Comparison of ENCODE assay signal across 8 mouse cellular contexts in genomic region chr9:40269103-40269861, GRCm38 (mm10). TPM values are rescaled to one million over a fixed set of nuclear protein-coding genes. Genes with fewer than 3 reads are reported as not detected.
DNase-seq lines count a peak whose midpoint lies in the region; ATAC-seq and TF ChIP-seq lines count a peak whose summit lies in the region.

Gene Scn3b, plus strand, starts transcription at chr9:40269217.

- peak; percentile 87 for ATAC-seq in kidney, embryonic 14.5 days (ENCODE audit: low FRiP score, low TSS enrichment)
- ATAC-seq in intestine, postnatal 0 days = peak; percentile 60
- peak; percentile 45 for ATAC-seq in liver, embryonic 11.5 days (replicated peaks; ENCODE audit: low FRiP score)

- no peaks in the 10 kb centered on the region; the same call in 1 of the 2 replicates for H3K4me1 ChIP-seq in kidney, embryonic 14.5 days (ENCODE audit: control insufficient read depth, insufficient read depth, low read length)
- no peaks in the 10 kb centered on the region for H3K4me1 ChIP-seq in kidney, adult 2 months (ENCODE audit: control insufficient read depth, insufficient read depth, low read length)
- peaks cover 20% of the 10 kb centered on the region for H3K4me1 ChIP-seq in embryonic facial prominence, embryonic 10.5 days
- H3K4me1 ChIP-seq in intestine, postnatal 0 days (replicated peaks; ENCODE audit: control insufficient read depth, insufficient read depth, low read length) = no peaks in the 10 kb centered on the region
- no peaks in the 10 kb centered on the region; the same call in 1 of the 2 replicates for H3K4me1 ChIP-seq in liver, embryonic 11.5 days (replicated peaks; ENCODE audit: control insufficient read depth, insufficient read depth, low read length)

- WGBS in kidney, embryonic 14.5 days = 1% methylated on average over 42 of the region's 42 CpGs
- WGBS in kidney, adult 2 months = under 1% methylated on average over 40 of the region's 42 CpGs
- WGBS in embryonic facial prominence, embryonic 10.5 days = under 1% methylated on average over 42 of the region's 42 CpGs
- 1% methylated on average over 42 of the region's 42 CpGs for WGBS in intestine, postnatal 0 days
- WGBS in liver, embryonic 11.5 days = 2% methylated on average over 42 of the region's 42 CpGs

- H3K79me2 ChIP-seq in myocyte (ENCODE audit: control insufficient read depth, insufficient read depth) = no peaks in the 10 kb centered on the region

- no peak for DNase-seq in kidney, adult 2 months
- DNase-seq in embryonic facial prominence, embryonic 10.5 days (ENCODE audit: low spot score) = peak; percentile 77
- peak; percentile 98 for DNase-seq in heart, adult 11 months
- peak; percentile 55 for DNase-seq in liver, embryonic 11.5 days (ENCODE audit: low spot score)
- peak; percentile 15 for DNase-seq in urinary bladder, postnatal 10 days (ENCODE audit: low spot score)

- H3K4me3 ChIP-seq in kidney, embryonic 14.5 days (ENCODE audit: low read length) = peak within 1 kb of the TSS; percentile 31; the same call in 1 of the 2 replicates
- H3K4me3 ChIP-seq in kidney, adult 2 months (ENCODE audit: insufficient read depth, low read depth, low read length) = no peak within 1 kb of the TSS
- peak within 1 kb of the TSS; percentile 55 for H3K4me3 ChIP-seq in embryonic facial prominence, embryonic 10.5 days
- H3K4me3 ChIP-seq in intestine, postnatal 0 days (ENCODE audit: low read depth, low read length) = peak within 1 kb of the TSS; percentile 34
- H3K4me3 ChIP-seq in liver, embryonic 11.5 days (ENCODE audit: low read depth, low read length) = peak within 1 kb of the TSS; percentile 28
- no peak within 1 kb of the TSS for H3K4me3 ChIP-seq in myocyte

- no peak within 1 kb of the TSS for H3K9ac ChIP-seq in kidney, embryonic 14.5 days (ENCODE audit: low read depth, low read length)
- no peak within 1 kb of the TSS for H3K9ac ChIP-seq in intestine, postnatal 0 days (ENCODE audit: low read depth, low read length)
- H3K9ac ChIP-seq in liver, embryonic 11.5 days (ENCODE audit: low read depth, low read length) = no peak within 1 kb of the TSS

- H3K36me3 ChIP-seq in kidney, embryonic 14.5 days (ENCODE audit: control insufficient read depth, insufficient read depth, low read length) = no peaks in the 10 kb centered on the region
- no peaks in the 10 kb centered on the region for H3K36me3 ChIP-seq in kidney, adult 2 months (ENCODE audit: control insufficient read depth, insufficient read depth, low read length)
- no peaks in the 10 kb centered on the region for H3K36me3 ChIP-seq in embryonic facial prominence, embryonic 10.5 days (replicated peaks)
- no peaks in the 10 kb centered on the region for H3K36me3 ChIP-seq in intestine, postnatal 0 days (ENCODE audit: control insufficient read depth, insufficient read depth)
- no peaks in the 10 kb centered on the region for H3K36me3 ChIP-seq in liver, embryonic 11.5 days (ENCODE audit: control insufficient read depth, insufficient read depth, low read length)
- no peaks in the 10 kb centered on the region for H3K36me3 ChIP-seq in myocyte (ENCODE audit: control insufficient read depth, insufficient read depth)

- peaks cover 7% of the 10 kb centered on the region for H3K27me3 ChIP-seq in kidney, embryonic 14.5 days (ENCODE audit: control insufficient read depth, insufficient read depth, low read length)
- H3K27me3 ChIP-seq in kidney, adult 2 months (replicated peaks; ENCODE audit: control insufficient read depth, insufficient read depth, low read length) = 0 out of 2 replicates have a peak, but pooled peaks cover 2% of the 10 kb centered on the region
- peaks cover 35% of the 10 kb centered on the region for H3K27me3 ChIP-seq in embryonic facial prominence, embryonic 10.5 days (replicated peaks; ENCODE audit: low read depth, poor library complexity, severe bottlenecking)
- peaks cover 13% of the 10 kb centered on the region for H3K27me3 ChIP-seq in intestine, postnatal 0 days (replicated peaks; ENCODE audit: control insufficient read depth, insufficient read depth, low read length)
- peaks cover 21% of the 10 kb centered on the region for H3K27me3 ChIP-seq in liver, embryonic 11.5 days (replicated peaks; ENCODE audit: control insufficient read depth, insufficient read depth, low read length)
- H3K27me3 ChIP-seq in myocyte (ENCODE audit: control insufficient read depth, insufficient read depth, insufficient read length) = no peaks in the 10 kb centered on the region

- no peak within 1 kb of the TSS for H3ac ChIP-seq in myocyte (ENCODE audit: control insufficient read depth, insufficient read length)

- TF ChIP-seq POLR2A in kidney, adult 2 months (IDR thresholded peaks at IDR 0.05; ENCODE audit: low read depth, low read length) = no peak
- no peak for TF ChIP-seq POLR2A in myocyte (IDR thresholded peaks at IDR 0.05; ENCODE audit: insufficient read length, low read depth)

- H3K9me3 ChIP-seq in kidney, embryonic 14.5 days (ENCODE audit: control insufficient read depth, low read length) = no peaks in the 10 kb centered on the region
- H3K9me3 ChIP-seq in embryonic facial prominence, embryonic 10.5 days = no peaks in the 10 kb centered on the region
- H3K9me3 ChIP-seq in intestine, postnatal 0 days (ENCODE audit: control insufficient read depth) = no peaks in the 10 kb centered on the region
- H3K9me3 ChIP-seq in liver, embryonic 11.5 days (ENCODE audit: control insufficient read depth, low read length) = no peaks in the 10 kb centered on the region

- peak within 1 kb of the TSS; percentile 46 for H3K4me2 ChIP-seq in kidney, embryonic 14.5 days (replicated peaks; ENCODE audit: low read depth, low read length)
- peak within 1 kb of the TSS; percentile 64 for H3K4me2 ChIP-seq in intestine, postnatal 0 days (replicated peaks; ENCODE audit: low read depth)
- H3K4me2 ChIP-seq in liver, embryonic 11.5 days = peak within 1 kb of the TSS; percentile 69
- peak within 1 kb of the TSS; percentile 18 for H3K4me2 ChIP-seq in myocyte (ENCODE audit: low read depth)

- no peak within 1 kb of the TSS for H3K27ac ChIP-seq in kidney, embryonic 14.5 days (ENCODE audit: low read depth, low read length)
- H3K27ac ChIP-seq in kidney, adult 2 months (ENCODE audit: insufficient read depth, low read depth, low read length) = no peak within 1 kb of the TSS
- no peak within 1 kb of the TSS for H3K27ac ChIP-seq in embryonic facial prominence, embryonic 10.5 days (replicated peaks)
- H3K27ac ChIP-seq in intestine, postnatal 0 days (ENCODE audit: low read depth, low read length) = no peak within 1 kb of the TSS
- H3K27ac ChIP-seq in liver, embryonic 11.5 days (ENCODE audit: low read depth, low read length) = no peak within 1 kb of the TSS

- TF ChIP-seq CTCF in kidney, adult 2 months (conservative IDR thresholded peaks at IDR 0.05; ENCODE audit: insufficient read depth, insufficient read length, low read depth, low read length) = no peak
- TF ChIP-seq CTCF in intestine, postnatal 0 days (IDR thresholded peaks at IDR 0.05; ENCODE audit: low read depth) = no peak

TF ChIP-seq in myocyte, 11 proteins besides CTCF, POLR2A, EP300 and RAD21:
- TF ChIP-seq TCF3 (IDR thresholded peaks at IDR 0.05; ENCODE audit: insufficient read length, low read depth) (no peak), REST (IDR thresholded peaks at IDR 0.05; ENCODE audit: insufficient read depth, insufficient read length) (peak; percentile 88)

RNA-seq across cellular contexts. Expression of gene Scn3b, which starts in this region (rescaled TPM):
- polyA plus RNA-seq in kidney, embryonic 14.5 days (2014; fragmentation: Nextera tagmentation; extraction: Ambion mirVana) = 0.20 and 0.24 TPM in 2 replicates
- polyA plus RNA-seq in kidney, adult 2 months (2012; rRNA removed) = 0.05 and 0.38 TPM in 2 replicates
- 2.2 and 2.7 TPM in 2 replicates for polyA plus RNA-seq in embryonic facial prominence, embryonic 10.5 days (2016; fragmentation: Nextera tagmentation; extraction: Ambion mirVana)
- 1.8 and 2.4 TPM in 2 replicates for polyA plus RNA-seq in intestine, postnatal 0 days (2015; fragmentation: Nextera tagmentation; extraction: Ambion mirVana)
- polyA plus RNA-seq in liver, embryonic 11.5 days (2014; fragmentation: Nextera tagmentation; extraction: Ambion mirVana) = 0.08 and 0.22 TPM in 2 replicates
- polyA plus RNA-seq in myocyte (2012; fragmentation: generic; extraction: Trizol) = 0.38 TPM

Comparison
In these comparisons a context has a peak if more than half of its experiments do, and no peak if none do; other contexts are left out.
1. Peak in ATAC-seq, H3K4me3 ChIP-seq and H3K4me2 ChIP-seq in kidney, embryonic 14.5 days; RNA of the gene not detected or under 1 TPM.
2. Peak in DNase-seq, ATAC-seq, H3K4me3 ChIP-seq and H3K4me2 ChIP-seq in liver, embryonic 11.5 days; RNA of the gene not detected or under 1 TPM.
3. H3K4me2 ChIP-seq: peak in every context shown above with its lines; median percentile 69 in liver, embryonic 11.5 days; 64 in intestine, postnatal 0 days; 46 in kidney, embryonic 14.5 days; 18 in myocyte.
4. H3K4me3 ChIP-seq: peak in embryonic facial prominence, embryonic 10.5 days (single experiment) and intestine, postnatal 0 days (single experiment); none in kidney, adult 2 months (single experiment) and myocyte (single experiment).
5. Peak in every context shown above with its lines, with median percentiles within 50 percentile points of each other: ATAC-seq.